Mouse (Mus musculus): ENCODE data around the gene Zfp609. TPM values are rescaled to one million over a fixed set of nuclear protein-coding genes. Genes with fewer than 3 reads are reported as not detected.
"Not testable (repeated sequence)": the region's sequence is repeated elsewhere in the genome, so short reads cannot be mapped to it uniquely, and the experiment has no call there.

Gene Zfp609
- polyA plus RNA-seq, 1 experiment from 2014 or later = 12.1 TPM

- Histone ChIP-seq H3K27me3 (replicated peaks) (no peaks in the 10 kb centered on the region), H3K4me3 (no peak overlapping the region), H3K36me3 (no peaks in the 10 kb centered on the region), H3K4me1 (peaks cover 33% of the 10 kb centered on the region), H3K9ac (no peak overlapping the region), H3K27ac (peak overlapping the region; percentile 6; the same call in 1 of the 2 replicates), H3K9me3 (no peaks in the 10 kb centered on the region), H3K4me2 (replicated peaks) (0 out of 2 replicates have a peak overlapping the region, but pooled peaks have one; percentile 7)
- 51% methylated on average over 8 of the region's 8 CpGs for WGBS
- ATAC-seq (ENCODE audit: low FRiP score, low read depth) = peak; percentile 33; the same call in 1 of the 2 replicates
Measured at GRCm38 (mm10) chr9:65786885-65787787, 40.2 kb downstream of the Zfp609 start.

- no peak overlapping the region for H3K4me3 ChIP-seq
- H3K4me1 ChIP-seq = peaks cover 24% of the 10 kb centered on the region
- no peaks in the 10 kb centered on the region for H3K9me3 ChIP-seq
- H3K27ac ChIP-seq = no peak overlapping the region
- H3K9ac ChIP-seq = no peak overlapping the region
- H3K4me2 ChIP-seq (replicated peaks) = no peak overlapping the region
- no peak for ATAC-seq (ENCODE audit: low FRiP score, low read depth)
- no peaks in the 10 kb centered on the region for H3K36me3 ChIP-seq
- H3K27me3 ChIP-seq (replicated peaks) = no peaks in the 10 kb centered on the region
- 77% methylated on average over 4 of the region's 4 CpGs for WGBS
Measured at GRCm38 (mm10) chr9:65785772-65786368, 41.5 kb downstream of the Zfp609 start.

- H3K9me3 ChIP-seq; H3K4me2 ChIP-seq (replicated peaks); H3K27me3 ChIP-seq (replicated peaks); H3K9ac ChIP-seq; H3K36me3 ChIP-seq; ATAC-seq (ENCODE audit: low FRiP score, low read depth); H3K27ac ChIP-seq; H3K4me3 ChIP-seq: not testable (repeated sequence)
- H3K4me1 ChIP-seq = peaks cover 27% of the 10 kb centered on the region
- 84% methylated on average over 3 of the region's 3 CpGs for WGBS
Measured at GRCm38 (mm10) chr9:65779619-65780018, 47.7 kb downstream of the Zfp609 start.

GRCm38 (mm10) chr9:65776874-65777432, 50.4 kb downstream of the Zfp609 start:
- Histone ChIP-seq H3K4me3 (no peak overlapping the region), H3K36me3 (no peaks in the 10 kb centered on the region), H3K4me2 (replicated peaks) (no peak overlapping the region), H3K27ac (no peak overlapping the region), H3K9me3 (no peaks in the 10 kb centered on the region), H3K9ac (no peak overlapping the region), H3K27me3 (replicated peaks) (no peaks in the 10 kb centered on the region), H3K4me1 (peaks cover 27% of the 10 kb centered on the region)
- WGBS = 3% methylated on average over 1 of the region's 1 CpGs
- no peak for ATAC-seq (ENCODE audit: low FRiP score, low read depth)

GRCm38 (mm10) chr9:65776137-65776872, 51.1 kb downstream of the Zfp609 start:
- Histone ChIP-seq H3K9ac (no peak overlapping the region), H3K36me3 (no peaks in the 10 kb centered on the region), H3K4me3 (no peak overlapping the region), H3K9me3 (no peaks in the 10 kb centered on the region), H3K4me1 (peaks cover 30% of the 10 kb centered on the region), H3K27ac (no peak overlapping the region), H3K27me3 (replicated peaks) (no peaks in the 10 kb centered on the region), H3K4me2 (replicated peaks) (no peak overlapping the region)
- no peak for ATAC-seq (ENCODE audit: low FRiP score, low read depth)
- WGBS = 28% methylated on average over 8 of the region's 8 CpGs

GRCm38 (mm10) chr9:65773783-65774182, 53.6 kb downstream of the Zfp609 start:
- 96% methylated on average over 7 of the region's 7 CpGs for WGBS
- no peak overlapping the region for H3K27ac ChIP-seq
- no peaks in the 10 kb centered on the region for H3K36me3 ChIP-seq
- H3K4me1 ChIP-seq = peaks cover 26% of the 10 kb centered on the region
- ATAC-seq (ENCODE audit: low FRiP score, low read depth) = no peak
- no peaks in the 10 kb centered on the region for H3K27me3 ChIP-seq (replicated peaks)
- H3K9ac ChIP-seq = no peak overlapping the region
- H3K4me2 ChIP-seq (replicated peaks) = no peak overlapping the region
- H3K4me3 ChIP-seq = no peak overlapping the region
- H3K9me3 ChIP-seq = no peaks in the 10 kb centered on the region

- no peak overlapping the region for H3K4me3 ChIP-seq
Measured at GRCm38 (mm10) chr9:65771011-65771664, 56.2 kb downstream of the Zfp609 start.

GRCm38 (mm10) chr9:65762728-65763127, 64.6 kb downstream of the Zfp609 start:
- Histone ChIP-seq H3K36me3 (peaks cover 3% of the 10 kb centered on the region; the same call in 1 of the 2 replicates), H3K4me2 (replicated peaks) (no peak overlapping the region), H3K9ac (no peak overlapping the region), H3K27me3 (replicated peaks) (no peaks in the 10 kb centered on the region), H3K4me1 (peaks cover 5% of the 10 kb centered on the region; the same call in 1 of the 2 replicates), H3K4me3 (no peak overlapping the region), H3K9me3 (no peaks in the 10 kb centered on the region), H3K27ac (no peak overlapping the region)
- no peak for ATAC-seq (ENCODE audit: low FRiP score, low read depth)
- 89% methylated on average over 4 of the region's 4 CpGs for WGBS

More at GRCm38 (mm10) chr9:65771011-65771664, 56.2 kb downstream of the Zfp609 start:
- Histone ChIP-seq H3K4me2 (replicated peaks) (no peak overlapping the region), H3K27me3 (replicated peaks) (no peaks in the 10 kb centered on the region), H3K27ac (no peak overlapping the region), H3K36me3 (no peaks in the 10 kb centered on the region), H3K9me3 (no peaks in the 10 kb centered on the region), H3K4me1 (peaks cover 14% of the 10 kb centered on the region), H3K9ac (no peak overlapping the region)
- no peak for ATAC-seq (ENCODE audit: low FRiP score, low read depth)
- WGBS = 36% methylated on average over 11 of the region's 11 CpGs

GRCm38 (mm10) chr9:65759992-65760391, 67.4 kb downstream of the Zfp609 start:
- no peaks in the 10 kb centered on the region for H3K27me3 ChIP-seq (replicated peaks)
- no peak overlapping the region for H3K4me3 ChIP-seq
- H3K27ac ChIP-seq = no peak overlapping the region
- H3K4me1 ChIP-seq = peaks cover 9% of the 10 kb centered on the region; the same call in 1 of the 2 replicates
- no peak overlapping the region for H3K9ac ChIP-seq
- no peak overlapping the region for H3K4me2 ChIP-seq (replicated peaks)
- peaks cover 3% of the 10 kb centered on the region; the same call in 1 of the 2 replicates for H3K36me3 ChIP-seq
- ATAC-seq (ENCODE audit: low FRiP score, low read depth) = no peak
- WGBS = 85% methylated on average over 8 of the region's 8 CpGs
- H3K9me3 ChIP-seq = no peaks in the 10 kb centered on the region

- 96% methylated on average over 5 of the region's 5 CpGs for WGBS
- no peaks in the 10 kb centered on the region for H3K27me3 ChIP-seq (replicated peaks)
Measured at GRCm38 (mm10) chr9:65759256-65759655, 68.1 kb downstream of the Zfp609 start.

GRCm38 (mm10) chr9:65757826-65758225, 69.5 kb downstream of the Zfp609 start:
- WGBS = 81% methylated on average over 3 of the region's 3 CpGs
- Histone ChIP-seq H3K27ac (no peak overlapping the region), H3K9me3 (no peaks in the 10 kb centered on the region), H3K4me2 (replicated peaks) (no peak overlapping the region), H3K4me3 (no peak overlapping the region), H3K27me3 (replicated peaks) (no peaks in the 10 kb centered on the region), H3K4me1 (peaks cover 9% of the 10 kb centered on the region; the same call in 1 of the 2 replicates), H3K9ac (no peak overlapping the region), H3K36me3 (peaks cover 3% of the 10 kb centered on the region)
- no peak for ATAC-seq (ENCODE audit: low FRiP score, low read depth)

More at GRCm38 (mm10) chr9:65759256-65759655, 68.1 kb downstream of the Zfp609 start:
- H3K9me3 ChIP-seq = no peaks in the 10 kb centered on the region
- no peak overlapping the region for H3K9ac ChIP-seq
- peaks cover 3% of the 10 kb centered on the region; the same call in 1 of the 2 replicates for H3K36me3 ChIP-seq
- peaks cover 9% of the 10 kb centered on the region; the same call in 1 of the 2 replicates for H3K4me1 ChIP-seq
- no peak overlapping the region for H3K4me2 ChIP-seq (replicated peaks)
- no peak for ATAC-seq (ENCODE audit: low FRiP score, low read depth)
- H3K27ac ChIP-seq = no peak overlapping the region
- H3K4me3 ChIP-seq = no peak overlapping the region

All from neural tube, embryonic 12.5 days (tissue).